Mouse (Mus musculus): ENCODE results near the gene Spata1.

GRCm38 (mm10) chr3:146421787-146422186 is 77.8 kb downstream of the Spata1 start:
- no peak for TF ChIP-seq POLR2A (IDR thresholded peaks at IDR 0.05; ENCODE audit: control insufficient read depth, low read depth, low read length)
- TF ChIP-seq CTCF (IDR thresholded peaks at IDR 0.05; ENCODE audit: control insufficient read depth, insufficient read depth, insufficient replicate concordance, low read depth, low read length): no peak

Data from testis, adult 2 months (tissue).